Mouse (Mus musculus) liver, postnatal 0 days (tissue): Measurements from ENCODE around the gene Bub1.

Source experiments
- CTCF ChIP-seq: sonication (generic); IDR thresholded peaks from 2 replicates; pipeline ENCODE4 v1.5.1; 2016; ENCODE audit warnings: antibody characterized with exemption, low read depth
- EP300 ChIP-seq: IDR thresholded peaks from 2 replicates; pipeline ENCODE4 v1.6.1; 2016; ENCODE audit warnings: antibody characterized with exemption, low read depth, mild to moderate bottlenecking

GRCm38 (mm10) chr2:127841402-127841801 lies 9.7 kb upstream of the Bub1 start:
- no peak for TF ChIP-seq EP300
- no peak for TF ChIP-seq CTCF
